Mouse (Mus musculus): ENCODE measurements around the gene Chrm5. TPM values are rescaled to one million over a fixed set of nuclear protein-coding genes. Genes with fewer than 3 reads are reported as not detected.

Gene Chrm5
- polyA plus RNA-seq (2012; ENCODE audit: insufficient read depth, insufficient read length, low replicate concordance, missing spikeins) = not detected in 2 replicates

DNA sequence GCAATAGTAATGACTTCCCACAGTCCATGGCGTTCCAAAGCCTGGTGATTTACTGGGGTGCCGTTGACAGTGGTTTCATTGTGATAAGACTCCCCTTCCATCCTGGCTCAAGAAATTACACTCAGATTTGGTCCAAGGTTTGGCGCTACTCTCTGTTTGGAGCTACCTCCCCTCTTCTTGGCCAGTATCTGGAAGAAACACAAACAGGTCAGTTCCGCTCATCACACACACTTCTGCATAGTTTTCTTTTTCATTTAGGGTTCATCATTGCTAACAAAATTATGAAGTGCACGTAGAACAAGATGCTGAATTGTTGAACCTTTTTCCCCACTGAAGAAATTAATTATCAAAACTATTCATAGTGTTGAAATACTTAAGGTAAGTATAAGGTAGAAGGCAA is at the start of gene Chrm5:
Gene Chrm5, minus strand, starts transcription at position 101 of the 400 bp plus-strand sequence.
- WGBS = 87% methylated on average over 5 of the region's 5 CpGs
- no peak within 1 kb of the TSS for H3K27ac ChIP-seq (ENCODE audit: insufficient read depth, low read depth, low read length)

DNA sequence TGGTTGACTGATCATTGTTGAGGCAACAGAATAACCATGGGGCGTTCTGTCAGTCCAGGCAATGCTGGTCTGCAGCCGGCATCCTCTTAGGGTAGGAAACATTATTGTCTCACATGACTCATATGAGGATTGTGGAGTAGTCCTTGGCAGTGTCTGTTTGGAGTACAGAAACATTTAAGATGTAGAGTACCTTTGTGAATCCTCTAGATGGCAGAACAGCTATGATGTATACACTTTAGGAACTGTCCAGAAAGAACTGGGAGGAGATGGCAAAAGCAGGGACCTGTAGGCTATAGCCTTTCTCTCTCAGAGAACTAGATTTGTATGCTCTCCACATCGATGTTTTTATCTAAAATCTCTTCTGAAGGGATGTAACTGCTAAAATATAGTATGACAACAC is 46.4 kb upstream of the Chrm5 start:
- Histone ChIP-seq H3K27ac (ENCODE audit: insufficient read depth, low read depth, low read length) (no peak overlapping the region), H3K4me1 (ENCODE audit: control insufficient read depth, insufficient read depth, low read length) (no peaks in the 10 kb centered on the region), H3K4me3 (ENCODE audit: insufficient read depth, low read depth, low read length) (no peak overlapping the region)
- TF ChIP-seq POLR2A (IDR thresholded peaks at IDR 0.05; ENCODE audit: insufficient read depth, low read depth, low read length) (no peak), CTCF (IDR thresholded peaks at IDR 0.05; ENCODE audit: insufficient read depth, low read depth, low read length) (no peak)
- WGBS = 72% methylated on average over 3 of the region's 3 CpGs

More for the DNA sequence above, at the start of gene Chrm5:
- TF ChIP-seq CTCF (IDR thresholded peaks at IDR 0.05; ENCODE audit: insufficient read depth, low read depth, low read length) (no peak), POLR2A (IDR thresholded peaks at IDR 0.05; ENCODE audit: insufficient read depth, low read depth, low read length) (no peak)
- Histone ChIP-seq H3K4me1 (ENCODE audit: control insufficient read depth, insufficient read depth, low read length) (no peaks in the 10 kb centered on the region), H3K4me3 (ENCODE audit: insufficient read depth, low read depth, low read length) (no peak within 1 kb of the TSS)

DNA sequence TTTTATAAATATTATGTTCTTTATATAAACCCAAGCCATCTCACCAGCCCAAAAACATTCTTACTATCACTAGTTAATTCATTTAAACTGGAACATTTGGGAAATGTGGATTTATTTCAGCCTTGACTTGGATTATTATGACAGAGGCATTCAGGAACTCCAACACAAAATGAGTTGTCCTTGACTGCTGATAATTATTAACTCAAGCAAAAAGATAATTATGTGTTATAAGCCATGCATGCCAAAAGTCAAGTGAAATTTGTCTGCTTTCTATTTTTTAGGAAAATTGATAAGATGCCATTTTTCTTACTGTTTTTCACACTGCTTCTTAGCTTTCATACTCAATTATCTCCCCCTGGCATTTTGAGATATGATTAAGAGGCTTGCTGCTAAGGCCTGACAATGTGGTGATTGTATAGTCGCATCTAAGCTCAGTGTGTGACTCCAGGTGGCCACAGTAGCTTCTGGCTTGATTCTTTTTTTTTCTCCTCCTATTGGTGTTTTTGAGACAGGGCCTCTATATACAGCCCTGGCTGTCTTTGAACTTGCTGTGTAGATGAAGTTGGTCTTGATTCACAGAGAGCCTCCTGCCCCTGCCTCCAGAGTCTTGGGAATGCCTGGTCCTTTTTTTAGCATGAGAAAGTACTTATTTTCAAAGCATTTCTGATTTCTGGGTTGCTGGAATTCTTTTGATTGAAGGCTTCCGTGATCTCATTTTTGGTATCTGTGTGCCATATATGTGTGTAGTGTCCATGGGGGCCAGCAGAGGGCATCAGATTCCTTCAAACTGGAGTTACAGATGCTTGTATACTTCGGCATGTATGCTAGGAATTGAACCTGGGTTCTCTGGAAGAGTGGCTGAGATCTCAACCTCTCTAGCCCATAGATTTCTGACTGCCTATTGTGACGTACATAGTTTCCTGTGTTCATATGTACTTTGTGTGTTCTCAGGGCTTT is 40.2 kb upstream of the Chrm5 start:
- TF ChIP-seq CTCF (IDR thresholded peaks at IDR 0.05; ENCODE audit: insufficient read depth, low read depth, low read length) (no peak), POLR2A (IDR thresholded peaks at IDR 0.05; ENCODE audit: insufficient read depth, low read depth, low read length) (no peak)
- WGBS = 91% methylated on average over 4 of the region's 4 CpGs
- H3K27ac ChIP-seq (ENCODE audit: insufficient read depth, low read depth, low read length) = no peak overlapping the region

DNA sequence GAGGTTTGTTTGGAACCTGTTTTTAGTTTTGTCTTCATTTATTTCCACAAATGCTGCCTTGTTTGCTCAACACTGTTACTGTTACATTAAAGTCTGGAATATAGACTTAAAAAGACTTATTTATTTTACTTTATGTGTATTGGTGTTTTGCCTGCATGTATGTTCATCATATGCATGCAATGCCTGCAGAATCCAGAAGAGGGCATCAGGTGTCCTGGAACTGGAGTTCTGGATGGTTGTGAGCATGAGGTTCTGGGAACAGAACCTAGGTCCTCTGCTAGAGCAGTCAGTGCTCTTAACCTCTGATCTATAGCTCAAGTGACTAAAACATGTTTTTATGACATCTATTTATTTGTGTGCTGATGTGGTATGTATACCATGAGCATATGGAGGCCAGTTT is 38.0 kb upstream of the Chrm5 start:
- H3K27ac ChIP-seq (ENCODE audit: insufficient read depth, low read depth, low read length) = no peak overlapping the region
- H3K4me3 ChIP-seq (ENCODE audit: insufficient read depth, low read depth, low read length) = no peak overlapping the region
- no peak for TF ChIP-seq CTCF (IDR thresholded peaks at IDR 0.05; ENCODE audit: insufficient read depth, low read depth, low read length)
- TF ChIP-seq POLR2A (IDR thresholded peaks at IDR 0.05; ENCODE audit: insufficient read depth, low read depth, low read length) = no peak
- H3K4me1 ChIP-seq (ENCODE audit: control insufficient read depth, insufficient read depth, low read length) = no peaks in the 10 kb centered on the region

More for the DNA sequence above, 40.2 kb upstream of the Chrm5 start:
- Histone ChIP-seq H3K4me3 (ENCODE audit: insufficient read depth, low read depth, low read length) (no peak overlapping the region), H3K4me1 (ENCODE audit: control insufficient read depth, insufficient read depth, low read length) (no peaks in the 10 kb centered on the region)

DNA sequence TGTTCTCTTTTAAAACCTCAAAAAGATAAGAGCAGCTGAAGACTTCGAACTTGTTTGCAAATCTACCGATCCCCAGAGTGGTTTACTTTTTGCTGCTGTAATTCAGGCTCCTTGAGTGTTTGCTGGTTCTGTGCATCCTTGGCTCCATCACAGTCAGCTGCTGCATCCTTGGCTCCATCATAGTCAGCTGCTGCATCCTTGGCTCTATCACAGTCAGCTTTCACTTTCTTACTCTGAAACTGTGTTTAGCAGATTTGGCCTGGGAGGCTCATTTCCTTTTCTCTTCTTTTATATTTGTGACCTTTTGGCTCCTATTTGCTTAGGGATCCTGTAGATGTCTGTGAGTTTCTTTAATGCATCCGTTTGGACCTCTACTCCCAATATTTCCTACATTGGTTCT is 36.6 kb upstream of the Chrm5 start:
- TF ChIP-seq CTCF (IDR thresholded peaks at IDR 0.05; ENCODE audit: insufficient read depth, low read depth, low read length) = no peak
- TF ChIP-seq POLR2A (IDR thresholded peaks at IDR 0.05; ENCODE audit: insufficient read depth, low read depth, low read length) = no peak
- 90% methylated on average over 3 of the region's 3 CpGs for WGBS
- Histone ChIP-seq H3K27ac (ENCODE audit: insufficient read depth, low read depth, low read length) (no peak overlapping the region), H3K4me3 (ENCODE audit: insufficient read depth, low read depth, low read length) (no peak overlapping the region), H3K4me1 (ENCODE audit: control insufficient read depth, insufficient read depth, low read length) (no peaks in the 10 kb centered on the region)

DNA sequence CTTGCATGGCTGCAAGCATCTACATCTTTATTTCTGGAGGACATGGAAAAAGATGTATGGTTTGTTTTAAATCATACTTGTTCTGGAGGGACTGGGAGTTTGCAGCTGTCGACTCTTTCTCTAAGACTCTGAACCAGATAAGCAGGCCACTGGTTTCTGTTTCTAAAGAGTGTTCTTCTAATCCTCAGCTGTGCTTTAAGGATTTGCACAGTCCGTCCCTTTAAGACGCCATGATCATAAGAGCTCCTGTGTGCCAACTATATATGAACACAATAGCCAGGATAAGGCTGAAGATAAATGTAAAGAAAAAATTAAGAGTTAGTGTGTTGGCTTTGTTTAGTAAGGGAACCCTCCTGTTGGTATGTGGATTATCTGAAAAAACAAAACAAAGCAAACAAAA is 36.2 kb upstream of the Chrm5 start:
- Histone ChIP-seq H3K4me1 (ENCODE audit: control insufficient read depth, insufficient read depth, low read length) (no peaks in the 10 kb centered on the region), H3K4me3 (ENCODE audit: insufficient read depth, low read depth, low read length) (no peak overlapping the region), H3K27ac (ENCODE audit: insufficient read depth, low read depth, low read length) (no peak overlapping the region)
- TF ChIP-seq POLR2A (IDR thresholded peaks at IDR 0.05; ENCODE audit: insufficient read depth, low read depth, low read length) (no peak), CTCF (IDR thresholded peaks at IDR 0.05; ENCODE audit: insufficient read depth, low read depth, low read length) (no peak)
- WGBS = 88% methylated on average over 3 of the region's 3 CpGs

DNA sequence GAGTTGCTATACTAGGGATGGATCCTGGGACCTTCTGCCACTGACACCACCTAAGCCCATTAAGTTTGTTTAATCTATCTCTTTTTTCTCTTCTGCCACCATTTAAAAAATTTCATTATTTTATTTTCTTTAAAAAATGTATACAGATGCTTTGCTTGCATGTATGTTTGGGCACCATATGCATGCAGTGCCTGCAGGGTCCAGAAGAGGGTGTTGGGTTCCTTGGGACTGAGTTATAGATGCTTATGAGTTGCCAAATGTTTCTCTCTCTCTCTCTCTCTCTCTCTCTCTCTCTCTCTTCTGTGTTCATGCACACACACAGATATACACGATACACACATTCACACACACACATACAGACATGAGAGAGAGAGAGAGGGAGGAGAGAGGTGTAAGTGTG is 32.5 kb upstream of the Chrm5 start:
- no peak overlapping the region for H3K27ac ChIP-seq (ENCODE audit: insufficient read depth, low read depth, low read length)
- no peak for TF ChIP-seq CTCF (IDR thresholded peaks at IDR 0.05; ENCODE audit: insufficient read depth, low read depth, low read length)
- no peak for TF ChIP-seq POLR2A (IDR thresholded peaks at IDR 0.05; ENCODE audit: insufficient read depth, low read depth, low read length)
- 100% methylated on average over 1 of the region's 1 CpGs for WGBS
- H3K4me1 ChIP-seq (ENCODE audit: control insufficient read depth, insufficient read depth, low read length) = no peaks in the 10 kb centered on the region
- no peak overlapping the region for H3K4me3 ChIP-seq (ENCODE audit: insufficient read depth, low read depth, low read length)

DNA sequence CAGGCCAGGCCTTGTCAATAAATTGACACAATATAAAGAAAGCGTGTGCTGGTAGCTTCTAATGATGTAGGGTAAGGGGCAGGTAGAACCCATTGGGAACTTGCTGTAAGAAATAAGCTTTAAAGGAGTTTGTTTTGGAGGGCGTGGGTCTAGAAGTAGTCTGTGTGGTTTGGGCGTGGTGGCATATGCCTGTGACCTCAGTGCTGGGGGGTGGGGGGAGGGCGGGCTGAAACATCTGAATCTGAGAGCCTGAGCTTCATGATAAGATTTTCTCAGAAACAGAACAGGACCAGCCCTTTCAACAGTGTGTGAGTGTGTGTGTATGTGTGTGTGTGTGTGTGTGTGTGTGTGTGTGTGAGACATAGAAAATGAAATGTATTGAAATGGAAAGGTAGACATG is 29.6 kb upstream of the Chrm5 start:
- no peaks in the 10 kb centered on the region for H3K4me1 ChIP-seq (ENCODE audit: control insufficient read depth, insufficient read depth, low read length)
- H3K4me3 ChIP-seq (ENCODE audit: insufficient read depth, low read depth, low read length) = no peak overlapping the region
- TF ChIP-seq POLR2A (IDR thresholded peaks at IDR 0.05; ENCODE audit: insufficient read depth, low read depth, low read length) (no peak), CTCF (IDR thresholded peaks at IDR 0.05; ENCODE audit: insufficient read depth, low read depth, low read length) (no peak)
- no peak overlapping the region for H3K27ac ChIP-seq (ENCODE audit: insufficient read depth, low read depth, low read length)
- 97% methylated on average over 4 of the region's 4 CpGs for WGBS

DNA sequence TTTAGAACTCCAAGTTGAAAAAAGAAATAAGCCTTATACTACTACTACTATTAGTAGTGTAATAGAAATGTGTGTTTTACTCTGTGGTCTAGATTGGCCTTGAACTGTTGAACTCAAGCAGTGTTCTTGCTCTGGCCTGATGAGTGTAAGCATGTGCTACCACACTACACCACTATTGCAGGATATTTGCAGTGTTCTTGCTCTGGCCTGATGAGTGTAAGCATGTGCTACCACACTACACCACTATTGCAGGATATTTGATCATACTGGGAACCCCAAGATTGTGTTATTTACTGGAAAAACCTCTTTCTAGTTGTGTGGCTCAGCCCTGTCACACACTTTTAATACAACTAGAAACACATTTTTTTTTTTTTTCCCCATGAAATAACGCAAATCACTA is 26.9 kb upstream of the Chrm5 start:
- TF ChIP-seq POLR2A (IDR thresholded peaks at IDR 0.05; ENCODE audit: insufficient read depth, low read depth, low read length) (no peak), CTCF (IDR thresholded peaks at IDR 0.05; ENCODE audit: insufficient read depth, low read depth, low read length) (no peak)
- no peaks in the 10 kb centered on the region for H3K4me1 ChIP-seq (ENCODE audit: control insufficient read depth, insufficient read depth, low read length)
- H3K4me3 ChIP-seq (ENCODE audit: insufficient read depth, low read depth, low read length) = no peak overlapping the region
- 89% methylated on average over 1 of the region's 1 CpGs for WGBS
- no peak overlapping the region for H3K27ac ChIP-seq (ENCODE audit: insufficient read depth, low read depth, low read length)

Measured in olfactory bulb, adult 2 months (tissue).